Mouse (Mus musculus) Muller cell, postnatal 12 days (primary cell): ENCODE measurements at regions not wholly inside any gene's neighbourhood (a gene's known extent, or its start where the extent isn't known, plus 50 kb on each side); places are given as distances from the start of the nearest gene placed in this dataset.
A peak's percentile ranks its signal among the peaks of the same experiment; 100 is the strongest.

Experiments
- DNase-seq: peaks from one replicate; pipeline ENCODE4 v3.0.0-alpha.2; 2015; ENCODE audit errors: inconsistent ontology term

GRCm38 (mm10) chr17:63003911-63004310 is 122.8 kb upstream of the Efna5 start:
- DNase-seq: no peak

- DNase-seq: no peak
Observed at GRCm38 (mm10) chr17:63002729-63003128, 121.6 kb upstream of the Efna5 start.

- DNase-seq: no peak
Observed at GRCm38 (mm10) chr17:63001898-63002297, 120.8 kb upstream of the Efna5 start.

GRCm38 (mm10) chr17:62997691-62998090 is 116.6 kb upstream of the Efna5 start:
- peak; percentile 20 for DNase-seq

GRCm38 (mm10) chr17:62995316-62995715 is 114.2 kb upstream of the Efna5 start:
- no peak for DNase-seq

GRCm38 (mm10) chr17:62992977-62993376 is 111.9 kb upstream of the Efna5 start:
- no peak for DNase-seq

GRCm38 (mm10) chr17:62986304-62986703 is 105.2 kb upstream of the Efna5 start:
- DNase-seq: no peak

- peak; percentile 11 for DNase-seq
Observed at GRCm38 (mm10) chr17:62980337-62980736, 99.2 kb upstream of the Efna5 start.

DNA sequence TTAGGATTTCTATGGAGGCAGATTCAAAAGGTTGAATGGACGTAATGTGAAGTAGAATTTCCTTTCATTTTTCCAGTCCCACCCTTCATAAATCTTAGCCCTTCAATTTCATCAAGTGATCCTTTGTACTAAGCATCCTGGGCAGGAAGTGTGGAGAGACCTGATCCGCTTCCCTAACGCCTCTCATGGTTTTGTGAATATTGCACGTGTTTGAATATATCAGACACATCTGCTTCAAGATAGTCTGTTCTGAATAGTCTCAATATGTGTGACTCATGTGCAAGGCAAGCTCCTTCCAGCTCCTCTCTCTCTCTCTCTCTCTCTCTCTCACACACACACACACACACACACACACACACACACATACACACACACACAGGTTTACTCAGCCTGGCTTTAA is 96.4 kb upstream of the Efna5 start:
- no peak for DNase-seq

GRCm38 (mm10) chr17:62977136-62977535 is 96.0 kb upstream of the Efna5 start:
- no peak for DNase-seq

GRCm38 (mm10) chr17:62974627-62975279 is 93.6 kb upstream of the Efna5 start:
- DNase-seq: no peak

- no peak for DNase-seq
Observed at GRCm38 (mm10) chr17:62969025-62969424, 87.9 kb upstream of the Efna5 start.

- DNase-seq: no peak
Observed at GRCm38 (mm10) chr17:62963824-62964223, 82.7 kb upstream of the Efna5 start.

GRCm38 (mm10) chr17:62962292-62962618 is 81.1 kb upstream of the Efna5 start:
- DNase-seq: peak; percentile 7

DNA sequence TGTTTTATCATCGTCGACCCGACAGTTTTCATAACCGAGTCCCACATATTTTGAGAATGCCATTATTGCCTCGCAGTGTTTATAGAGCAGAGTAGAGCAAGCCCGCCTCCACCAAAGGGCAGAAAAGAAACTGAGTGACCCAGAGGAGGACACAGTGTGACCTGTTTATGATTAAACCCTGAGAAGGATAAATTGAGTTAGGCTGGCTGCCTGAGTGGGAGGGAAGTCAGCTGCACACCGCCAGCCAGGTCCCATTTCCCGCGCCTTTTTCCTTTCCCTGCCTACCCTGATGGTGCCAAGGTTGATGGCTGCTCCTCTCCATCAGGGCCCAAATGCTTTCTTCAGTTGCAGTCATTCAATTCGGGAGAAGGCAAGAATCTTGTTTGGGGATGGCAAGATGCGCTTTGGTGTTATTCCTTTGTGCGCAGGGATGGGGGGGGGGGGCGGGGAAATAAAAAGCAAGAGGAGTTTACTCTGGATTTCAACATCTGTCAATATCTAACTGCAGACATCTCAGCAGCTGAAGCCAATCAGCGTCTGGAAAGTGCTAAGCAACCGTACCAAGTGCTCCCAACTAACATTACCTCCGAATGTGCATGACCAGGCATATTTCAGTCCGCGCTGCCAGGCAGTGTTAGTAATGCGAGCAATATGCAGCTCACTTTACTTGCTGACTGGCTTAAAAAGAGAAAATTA is 80.6 kb upstream of the Efna5 start:
- no peak for DNase-seq

- no peak for DNase-seq
Observed at GRCm38 (mm10) chr17:62959146-62959545, 78.0 kb upstream of the Efna5 start.

GRCm38 (mm10) chr17:62947537-62948193 is 66.5 kb upstream of the Efna5 start:
- DNase-seq: no peak

- DNase-seq: peak; percentile 83
Observed at GRCm38 (mm10) chr17:62940573-62941252, 59.6 kb upstream of the Efna5 start.

DNA sequence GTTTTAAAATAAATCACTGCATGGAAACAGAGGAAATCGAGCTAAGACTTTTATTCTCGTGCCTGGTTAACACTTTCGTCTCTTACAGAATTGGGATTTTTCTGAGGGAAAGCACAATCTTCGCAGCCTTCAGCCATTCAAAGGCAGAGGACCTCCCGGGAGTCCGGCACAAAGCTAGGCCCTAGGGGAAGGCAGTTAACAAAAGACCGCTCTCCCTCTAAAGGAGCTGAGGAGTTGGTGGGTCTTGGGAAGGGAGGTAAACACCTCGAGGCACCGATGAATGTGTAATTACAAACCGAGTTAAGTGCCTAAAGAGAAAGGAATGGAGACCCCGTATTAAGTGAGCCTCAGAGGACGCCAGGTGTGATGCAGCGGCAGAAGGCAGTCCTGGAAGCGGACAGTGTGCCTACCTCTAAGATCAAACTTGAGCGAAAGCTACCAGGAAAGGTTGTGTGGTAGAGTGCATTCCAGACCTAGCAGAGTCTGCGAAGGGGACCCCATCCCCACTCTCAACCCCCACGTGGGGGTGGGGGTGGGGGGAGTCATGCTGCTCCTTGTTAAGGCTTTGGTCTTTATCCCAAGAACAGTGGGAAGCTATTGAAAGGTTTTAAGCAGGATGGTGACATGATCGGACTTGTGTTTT is 58.9 kb upstream of the Efna5 start:
- DNase-seq: peak; percentile 5

- peak; percentile 73 for DNase-seq
Observed at GRCm38 (mm10) chr17:62939171-62939570, 58.1 kb upstream of the Efna5 start.
